Mouse (Mus musculus): Measurements from ENCODE around the gene Fam213b. TPM values are rescaled to one million over a fixed set of nuclear protein-coding genes. Genes with fewer than 3 reads are reported as not detected.

Gene Fam213b
- polyA plus RNA-seq, 1 experiment: 92.4 TPM

GRCm38 (mm10) chr4:154941831-154942230 lies 42.9 kb upstream of the Fam213b start:
- Histone ChIP-seq H3K27me3 (replicated peaks; ENCODE audit: control insufficient read depth, insufficient read depth, low read length) (no peaks in the 10 kb centered on the region), H3K36me3 (ENCODE audit: control insufficient read depth, insufficient read depth, low read length) (no peaks in the 10 kb centered on the region), H3K4me1 (ENCODE audit: control insufficient read depth, insufficient read depth, low read length) (no peaks in the 10 kb centered on the region), H3K4me3 (ENCODE audit: insufficient read depth, low read depth, low read length) (no peak overlapping the region), H3K27ac (ENCODE audit: insufficient read depth, low read depth, low read length) (no peak overlapping the region)
- TF ChIP-seq POLR2A (IDR thresholded peaks at IDR 0.05; ENCODE audit: low read depth, low read length): no peak
- TF ChIP-seq CTCF (conservative IDR thresholded peaks at IDR 0.05; ENCODE audit: insufficient read depth, insufficient read length, low read depth, low read length): no peak
- 63% methylated on average over 5 of the region's 5 CpGs for WGBS
- no peak for DNase-seq

- DNase-seq: no peak
- H3K36me3 ChIP-seq (ENCODE audit: control insufficient read depth, insufficient read depth, low read length): no peaks in the 10 kb centered on the region
- no peaks in the 10 kb centered on the region for H3K27me3 ChIP-seq (replicated peaks; ENCODE audit: control insufficient read depth, insufficient read depth, low read length)
- no peak for TF ChIP-seq CTCF (conservative IDR thresholded peaks at IDR 0.05; ENCODE audit: insufficient read depth, insufficient read length, low read depth, low read length)
- TF ChIP-seq POLR2A (IDR thresholded peaks at IDR 0.05; ENCODE audit: low read depth, low read length): no peak
- H3K27ac ChIP-seq (ENCODE audit: insufficient read depth, low read depth, low read length): no peak overlapping the region
- H3K4me3 ChIP-seq (ENCODE audit: insufficient read depth, low read depth, low read length): no peak overlapping the region
- 88% methylated on average over 2 of the region's 2 CpGs for WGBS
- H3K4me1 ChIP-seq (ENCODE audit: control insufficient read depth, insufficient read depth, low read length): no peaks in the 10 kb centered on the region
Observed at GRCm38 (mm10) chr4:154940156-154940555, 41.2 kb upstream of the Fam213b start.

GRCm38 (mm10) chr4:154937746-154938145 lies 38.8 kb upstream of the Fam213b start:
- WGBS: 75% methylated on average over 1 of the region's 1 CpGs

GRCm38 (mm10) chr4:154936542-154937255 lies 37.8 kb upstream of the Fam213b start:
- Histone ChIP-seq H3K4me3 (ENCODE audit: insufficient read depth, low read depth, low read length) (no peak overlapping the region), H3K36me3 (ENCODE audit: control insufficient read depth, insufficient read depth, low read length) (no peaks in the 10 kb centered on the region), H3K27ac (ENCODE audit: insufficient read depth, low read depth, low read length) (no peak overlapping the region), H3K4me1 (ENCODE audit: control insufficient read depth, insufficient read depth, low read length) (no peaks in the 10 kb centered on the region), H3K27me3 (replicated peaks; ENCODE audit: control insufficient read depth, insufficient read depth, low read length) (no peaks in the 10 kb centered on the region)
- 70% methylated on average over 8 of the region's 8 CpGs for WGBS
- no peak for TF ChIP-seq POLR2A (IDR thresholded peaks at IDR 0.05; ENCODE audit: low read depth, low read length)
- no peak for DNase-seq

More at GRCm38 (mm10) chr4:154937746-154938145, 38.8 kb upstream of the Fam213b start:
- Histone ChIP-seq H3K27ac (ENCODE audit: insufficient read depth, low read depth, low read length) (no peak overlapping the region), H3K27me3 (replicated peaks; ENCODE audit: control insufficient read depth, insufficient read depth, low read length) (no peaks in the 10 kb centered on the region), H3K36me3 (ENCODE audit: control insufficient read depth, insufficient read depth, low read length) (no peaks in the 10 kb centered on the region), H3K4me1 (ENCODE audit: control insufficient read depth, insufficient read depth, low read length) (no peaks in the 10 kb centered on the region), H3K4me3 (ENCODE audit: insufficient read depth, low read depth, low read length) (no peak overlapping the region)
- TF ChIP-seq CTCF (conservative IDR thresholded peaks at IDR 0.05; ENCODE audit: insufficient read depth, insufficient read length, low read depth, low read length): no peak
- DNase-seq: no peak

GRCm38 (mm10) chr4:154935788-154936187 lies 36.9 kb upstream of the Fam213b start:
- no peaks in the 10 kb centered on the region for H3K36me3 ChIP-seq (ENCODE audit: control insufficient read depth, insufficient read depth, low read length)
- no peaks in the 10 kb centered on the region for H3K27me3 ChIP-seq (replicated peaks; ENCODE audit: control insufficient read depth, insufficient read depth, low read length)
- H3K4me3 ChIP-seq (ENCODE audit: insufficient read depth, low read depth, low read length): no peak overlapping the region
- no peak for TF ChIP-seq CTCF (conservative IDR thresholded peaks at IDR 0.05; ENCODE audit: insufficient read depth, insufficient read length, low read depth, low read length)
- no peak for TF ChIP-seq POLR2A (IDR thresholded peaks at IDR 0.05; ENCODE audit: low read depth, low read length)
- no peak for DNase-seq
- 92% methylated on average over 7 of the region's 7 CpGs for WGBS
- H3K4me1 ChIP-seq (ENCODE audit: control insufficient read depth, insufficient read depth, low read length): no peaks in the 10 kb centered on the region
- H3K27ac ChIP-seq (ENCODE audit: insufficient read depth, low read depth, low read length): no peak overlapping the region

- no peak for DNase-seq
- WGBS: 71% methylated on average over 2 of the region's 2 CpGs
- TF ChIP-seq CTCF (conservative IDR thresholded peaks at IDR 0.05; ENCODE audit: insufficient read depth, insufficient read length, low read depth, low read length) (no peak), POLR2A (IDR thresholded peaks at IDR 0.05; ENCODE audit: low read depth, low read length) (no peak)
- no peaks in the 10 kb centered on the region for H3K36me3 ChIP-seq (ENCODE audit: control insufficient read depth, insufficient read depth, low read length)
- no peak overlapping the region for H3K27ac ChIP-seq (ENCODE audit: insufficient read depth, low read depth, low read length)
- no peak overlapping the region for H3K4me3 ChIP-seq (ENCODE audit: insufficient read depth, low read depth, low read length)
- no peaks in the 10 kb centered on the region for H3K4me1 ChIP-seq (ENCODE audit: control insufficient read depth, insufficient read depth, low read length)
- no peaks in the 10 kb centered on the region for H3K27me3 ChIP-seq (replicated peaks; ENCODE audit: control insufficient read depth, insufficient read depth, low read length)
Observed at GRCm38 (mm10) chr4:154934800-154935199, 35.9 kb upstream of the Fam213b start.

- no peaks in the 10 kb centered on the region for H3K4me1 ChIP-seq (ENCODE audit: control insufficient read depth, insufficient read depth, low read length)
- H3K27ac ChIP-seq (ENCODE audit: insufficient read depth, low read depth, low read length): no peak overlapping the region
- no peaks in the 10 kb centered on the region for H3K36me3 ChIP-seq (ENCODE audit: control insufficient read depth, insufficient read depth, low read length)
- no peak overlapping the region for H3K4me3 ChIP-seq (ENCODE audit: insufficient read depth, low read depth, low read length)
- TF ChIP-seq POLR2A (IDR thresholded peaks at IDR 0.05; ENCODE audit: low read depth, low read length): no peak
- no peak for TF ChIP-seq CTCF (conservative IDR thresholded peaks at IDR 0.05; ENCODE audit: insufficient read depth, insufficient read length, low read depth, low read length)
- WGBS: 57% methylated on average over 13 of the region's 13 CpGs
- no peak for DNase-seq
- H3K27me3 ChIP-seq (replicated peaks; ENCODE audit: control insufficient read depth, insufficient read depth, low read length): no peaks in the 10 kb centered on the region
Observed at GRCm38 (mm10) chr4:154933306-154933907, 34.5 kb upstream of the Fam213b start.

All from kidney, adult 2 months (tissue).